Mouse (Mus musculus): Measurements from ENCODE around the gene Pnpla1. TPM values are rescaled to one million over a fixed set of nuclear protein-coding genes. Genes with fewer than 3 reads are reported as not detected.
"Not testable (repeated sequence)": the region's sequence is repeated elsewhere in the genome, so short reads cannot be mapped to it uniquely, and the experiment has no call there.

Gene Pnpla1
- total and polyA plus RNA-seq, 3 experiments, result 0.02 TPM; not detected in 2

- Histone ChIP-seq H3K4me1 (ENCODE audit: control insufficient read depth, insufficient read depth, low read length) (no peaks in the 10 kb centered on the region), H3K36me3 (ENCODE audit: control insufficient read depth, insufficient read depth, low read length) (no peaks in the 10 kb centered on the region), H3K27me3 (ENCODE audit: control insufficient read depth, insufficient read depth, low read length) (no peaks in the 10 kb centered on the region), H3K27ac (no peak overlapping the region), H3K4me3 (no peak overlapping the region), H3K9ac (ENCODE audit: low read depth, low read length) (no peak overlapping the region), H3K79me2 (replicated peaks; ENCODE audit: control insufficient read depth, insufficient read depth, low read length) (no peaks in the 10 kb centered on the region)
- 0 out of 2 replicates have a peak, but pooled peaks have one; percentile 14 for TF ChIP-seq CTCF (IDR thresholded peaks at IDR 0.05)
- no peak for TF ChIP-seq EP300 (IDR thresholded peaks at IDR 0.05; ENCODE audit: insufficient read depth, low read depth, low read length)
- no peak for TF ChIP-seq POLR2A (IDR thresholded peaks at IDR 0.05; ENCODE audit: insufficient read depth, low read depth, low read length)
- intact Hi-C loops (cut with DNase I), result no loop called here
- WGBS, result 66% methylated on average over 10 of the region's 10 CpGs
- peak; percentile 34 to 39 for DNase-seq
These were observed 23.5 kb upstream of the Pnpla1 start for GRCm38 (mm10) chr17:28834676-28835075.

- 85% methylated on average over 7 of the region's 7 CpGs for WGBS
- Histone ChIP-seq H3K36me3 (ENCODE audit: control insufficient read depth, insufficient read depth, low read length) (no peaks in the 10 kb centered on the region), H3K4me3 (no peak overlapping the region), H3K9ac (ENCODE audit: low read depth, low read length) (no peak overlapping the region), H3K27me3 (ENCODE audit: control insufficient read depth, insufficient read depth, low read length) (no peaks in the 10 kb centered on the region), H3K4me1 (ENCODE audit: control insufficient read depth, insufficient read depth, low read length) (no peaks in the 10 kb centered on the region), H3K27ac (no peak overlapping the region), H3K79me2 (replicated peaks; ENCODE audit: control insufficient read depth, insufficient read depth, low read length) (no peaks in the 10 kb centered on the region)
- intact Hi-C loops (cut with DNase I), result no loop called here
- no peak for TF ChIP-seq EP300 (IDR thresholded peaks at IDR 0.05; ENCODE audit: insufficient read depth, low read depth, low read length)
- TF ChIP-seq CTCF (IDR thresholded peaks at IDR 0.05), result no peak
- no peak for TF ChIP-seq POLR2A (IDR thresholded peaks at IDR 0.05; ENCODE audit: insufficient read depth, low read depth, low read length)
- no peak for DNase-seq
These were observed 20.4 kb upstream of the Pnpla1 start for GRCm38 (mm10) chr17:28837840-28838239.

- H3K4me3 ChIP-seq; H3K27ac ChIP-seq; intact Hi-C loops (cut with DNase I); DNase-seq; H3K9ac ChIP-seq (ENCODE audit: low read depth, low read length); H3K36me3 ChIP-seq (ENCODE audit: control insufficient read depth, insufficient read depth, low read length); H3K27me3 ChIP-seq (ENCODE audit: control insufficient read depth, insufficient read depth, low read length); H3K4me1 ChIP-seq (ENCODE audit: control insufficient read depth, insufficient read depth, low read length); H3K79me2 ChIP-seq (replicated peaks; ENCODE audit: control insufficient read depth, insufficient read depth, low read length): not testable (repeated sequence)
- TF ChIP-seq CTCF (IDR thresholded peaks at IDR 0.05), result 0 out of 2 replicates have a peak, but pooled peaks have one; percentile 11
- 98% methylated on average over 4 of the region's 4 CpGs for WGBS
These were observed 16.3 kb upstream of the Pnpla1 start for GRCm38 (mm10) chr17:28841947-28842346.

- intact Hi-C loops (cut with DNase I), result no loop called here
- TF ChIP-seq CTCF (IDR thresholded peaks at IDR 0.05) (no peak), EP300 (IDR thresholded peaks at IDR 0.05; ENCODE audit: insufficient read depth, low read depth, low read length) (no peak), POLR2A (IDR thresholded peaks at IDR 0.05; ENCODE audit: insufficient read depth, low read depth, low read length) (no peak)
- WGBS, result 77% methylated on average over 5 of the region's 5 CpGs
- Histone ChIP-seq H3K27me3 (ENCODE audit: control insufficient read depth, insufficient read depth, low read length) (no peaks in the 10 kb centered on the region), H3K9ac (ENCODE audit: low read depth, low read length) (no peak overlapping the region), H3K4me1 (ENCODE audit: control insufficient read depth, insufficient read depth, low read length) (no peaks in the 10 kb centered on the region), H3K79me2 (replicated peaks; ENCODE audit: control insufficient read depth, insufficient read depth, low read length) (no peaks in the 10 kb centered on the region), H3K27ac (no peak overlapping the region), H3K4me3 (no peak overlapping the region), H3K36me3 (ENCODE audit: control insufficient read depth, insufficient read depth, low read length) (no peaks in the 10 kb centered on the region)
- no peak for DNase-seq
These were observed 14.5 kb upstream of the Pnpla1 start for GRCm38 (mm10) chr17:28843665-28844064.

- no peak for TF ChIP-seq CTCF (IDR thresholded peaks at IDR 0.05)
- no peak for TF ChIP-seq EP300 (IDR thresholded peaks at IDR 0.05; ENCODE audit: insufficient read depth, low read depth, low read length)
- TF ChIP-seq POLR2A (IDR thresholded peaks at IDR 0.05; ENCODE audit: insufficient read depth, low read depth, low read length), result no peak
- no peak overlapping the region for H3K9ac ChIP-seq (ENCODE audit: low read depth, low read length)
- no peaks in the 10 kb centered on the region for H3K27me3 ChIP-seq (ENCODE audit: control insufficient read depth, insufficient read depth, low read length)
- WGBS, result 24% methylated on average over 11 of the region's 11 CpGs
- no peaks in the 10 kb centered on the region for H3K79me2 ChIP-seq (replicated peaks; ENCODE audit: control insufficient read depth, insufficient read depth, low read length)
- H3K4me1 ChIP-seq (ENCODE audit: control insufficient read depth, insufficient read depth, low read length), result no peaks in the 10 kb centered on the region
- no peak for DNase-seq
- no peak overlapping the region for H3K27ac ChIP-seq
- no peak overlapping the region for H3K4me3 ChIP-seq
- intact Hi-C loops (cut with DNase I), result no loop called here
- no peaks in the 10 kb centered on the region for H3K36me3 ChIP-seq (ENCODE audit: control insufficient read depth, insufficient read depth, low read length)
These were observed 11.1 kb upstream of the Pnpla1 start for GRCm38 (mm10) chr17:28846974-28847617.

GRCm38 (mm10) chr17:28850511-28850910 lies 7.7 kb upstream of the Pnpla1 start:
- H3K79me2 ChIP-seq (replicated peaks; ENCODE audit: control insufficient read depth, insufficient read depth, low read length), result no peaks in the 10 kb centered on the region
- H3K4me3 ChIP-seq, result no peak overlapping the region
- H3K9ac ChIP-seq (ENCODE audit: low read depth, low read length), result no peak overlapping the region
- 93% methylated on average over 5 of the region's 5 CpGs for WGBS
- H3K27me3 ChIP-seq (ENCODE audit: control insufficient read depth, insufficient read depth, low read length), result no peaks in the 10 kb centered on the region
- intact Hi-C loops (cut with DNase I), result no loop called here
- no peaks in the 10 kb centered on the region for H3K36me3 ChIP-seq (ENCODE audit: control insufficient read depth, insufficient read depth, low read length)
- no peak for DNase-seq
- no peaks in the 10 kb centered on the region for H3K4me1 ChIP-seq (ENCODE audit: control insufficient read depth, insufficient read depth, low read length)
- no peak overlapping the region for H3K27ac ChIP-seq
- TF ChIP-seq CTCF (IDR thresholded peaks at IDR 0.05), result no peak
- TF ChIP-seq EP300 (IDR thresholded peaks at IDR 0.05; ENCODE audit: insufficient read depth, low read depth, low read length), result no peak
- TF ChIP-seq POLR2A (IDR thresholded peaks at IDR 0.05; ENCODE audit: insufficient read depth, low read depth, low read length), result no peak
